Mouse (Mus musculus) brown adipose tissue, adult 24 weeks (tissue): ENCODE data around the gene Rhebl1. TPM values are rescaled to one million over a fixed set of nuclear protein-coding genes. Genes with fewer than 3 reads are reported as not detected.

Experiments used
- H3K27ac ChIP-seq: fragments of 200-500 bp; replicated peaks from 2 replicates; pipeline ENCODE4 v1.5.1; 2012; ENCODE audit warnings: low read depth, mild to moderate bottlenecking, low read length
- H3K4me1 ChIP-seq: fragments of 200-500 bp; 2 replicates; pipeline ENCODE4 v1.6.1; 2012; ENCODE audit warnings: low read length, mixed read lengths; ENCODE audit not compliant: control insufficient read depth, insufficient read depth, insufficient read length
- H3K4me3 ChIP-seq: fragments of 200-500 bp; 2 replicates; pipeline ENCODE4 v1.5.1; 2012; ENCODE audit warnings: low read depth, mild to moderate bottlenecking, low read length, moderate library complexity; ENCODE audit not compliant: insufficient read depth
- polyA plus RNA-seq: library from polyadenylated mRNA; stranded (reverse); fragments of >200 nt; gene quantifications from 2 replicates; pipeline ENCODE4 v1.2.4, GENCODE M21; 2012; ENCODE audit not compliant: missing spikeins, insufficient read depth, insufficient read length

Gene Rhebl1
- polyA plus RNA-seq, 1 experiment: not detected

DNA sequence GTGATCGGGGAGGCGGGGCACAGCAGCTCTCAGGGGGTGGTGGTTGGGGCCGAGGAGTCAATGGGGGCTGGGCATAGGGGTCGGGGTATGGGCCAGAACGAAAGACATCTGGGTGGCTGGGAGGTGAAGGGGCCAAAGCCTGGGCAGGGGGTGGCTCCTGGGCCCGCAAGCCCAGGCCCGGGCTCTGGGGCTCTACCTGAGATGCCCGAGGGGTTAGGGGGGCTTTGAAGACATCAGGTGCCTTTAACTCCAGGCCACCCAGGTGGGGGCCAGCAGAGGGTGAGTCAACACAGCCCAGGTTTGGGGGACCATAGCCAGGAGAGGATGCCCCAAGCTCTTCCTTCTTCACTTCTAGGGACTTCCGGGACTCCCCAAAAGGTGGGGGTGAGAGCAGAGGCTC lies 41.6 kb downstream of the Rhebl1 start:
- no peak overlapping the region for H3K4me3 ChIP-seq
- no peaks in the 10 kb centered on the region for H3K4me1 ChIP-seq
- no peak overlapping the region for H3K27ac ChIP-seq

DNA sequence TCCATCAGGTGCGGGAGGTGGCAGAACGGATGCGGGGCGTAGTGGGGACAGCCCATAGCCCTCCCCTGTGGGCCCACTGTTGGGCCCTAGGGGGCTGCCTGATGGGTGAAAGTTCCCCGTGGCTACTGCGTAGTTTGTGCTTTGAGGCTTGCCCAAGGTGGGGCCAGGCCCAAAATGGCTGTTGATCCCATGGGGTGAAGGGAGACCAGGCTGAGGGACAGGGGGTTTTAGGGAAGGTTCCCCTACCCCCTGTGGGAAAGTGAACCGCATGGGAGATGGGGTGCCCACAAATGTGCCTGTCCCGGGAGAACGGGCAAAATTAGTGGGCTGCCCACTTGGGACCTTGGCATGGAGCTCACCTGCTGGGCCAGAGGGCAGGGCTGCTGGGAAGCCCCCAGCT lies 42.3 kb downstream of the Rhebl1 start:
- no peaks in the 10 kb centered on the region for H3K4me1 ChIP-seq
- no peak overlapping the region for H3K27ac ChIP-seq
- no peak overlapping the region for H3K4me3 ChIP-seq

DNA sequence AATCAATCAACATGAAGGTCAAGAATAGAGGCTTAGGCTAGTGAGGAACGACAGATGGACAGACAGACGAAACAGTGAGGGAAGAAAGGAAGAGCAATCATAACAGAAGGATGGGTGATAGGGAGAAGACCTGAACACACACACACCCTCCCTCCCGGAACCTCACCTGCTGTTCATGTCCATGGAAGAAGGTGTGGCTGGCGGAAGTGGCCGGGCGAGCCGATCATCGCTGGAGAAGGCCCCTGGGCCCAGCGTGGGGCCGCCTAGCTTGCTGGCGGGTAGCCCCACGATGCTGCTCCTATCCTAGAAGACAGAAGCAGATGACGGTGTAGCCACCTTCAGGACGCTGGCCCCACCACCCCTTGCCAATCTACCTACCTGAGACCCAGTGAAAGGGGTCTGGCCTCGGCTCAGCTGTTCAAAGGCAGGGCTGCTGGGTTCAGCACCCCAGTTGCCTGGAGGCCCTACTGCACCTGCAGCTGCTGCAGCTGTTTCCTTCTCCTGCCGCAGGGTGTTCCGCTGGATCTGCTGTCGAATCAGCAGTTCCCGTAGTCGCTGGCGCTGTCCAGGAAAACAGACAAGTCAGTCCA lies 43.0 kb downstream of the Rhebl1 start:
- no peak overlapping the region for H3K27ac ChIP-seq
- no peak overlapping the region for H3K4me3 ChIP-seq
- no peaks in the 10 kb centered on the region for H3K4me1 ChIP-seq

DNA sequence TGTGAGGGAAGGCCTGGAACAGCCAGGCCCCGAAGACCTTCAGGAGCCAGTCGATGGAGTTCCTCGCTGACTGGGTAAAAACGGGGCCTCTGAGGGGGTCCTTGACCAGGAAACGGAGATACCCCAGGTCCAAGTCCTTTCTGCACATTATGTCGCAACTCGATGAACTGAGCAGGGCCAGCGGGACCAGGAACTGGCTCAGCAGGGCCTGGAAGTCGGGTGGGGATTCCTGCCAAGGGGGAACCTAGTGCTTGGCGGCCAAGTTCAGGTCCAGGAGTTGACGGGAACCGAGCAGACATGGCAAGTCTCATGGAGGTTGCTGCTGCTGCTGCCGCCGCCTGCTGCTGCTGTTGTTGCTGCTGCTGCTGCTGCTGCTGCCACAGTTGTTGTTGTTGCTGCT lies 43.7 kb downstream of the Rhebl1 start:
- Histone ChIP-seq H3K4me3 (no peak overlapping the region), H3K4me1 (no peaks in the 10 kb centered on the region), H3K27ac (no peak overlapping the region)

DNA sequence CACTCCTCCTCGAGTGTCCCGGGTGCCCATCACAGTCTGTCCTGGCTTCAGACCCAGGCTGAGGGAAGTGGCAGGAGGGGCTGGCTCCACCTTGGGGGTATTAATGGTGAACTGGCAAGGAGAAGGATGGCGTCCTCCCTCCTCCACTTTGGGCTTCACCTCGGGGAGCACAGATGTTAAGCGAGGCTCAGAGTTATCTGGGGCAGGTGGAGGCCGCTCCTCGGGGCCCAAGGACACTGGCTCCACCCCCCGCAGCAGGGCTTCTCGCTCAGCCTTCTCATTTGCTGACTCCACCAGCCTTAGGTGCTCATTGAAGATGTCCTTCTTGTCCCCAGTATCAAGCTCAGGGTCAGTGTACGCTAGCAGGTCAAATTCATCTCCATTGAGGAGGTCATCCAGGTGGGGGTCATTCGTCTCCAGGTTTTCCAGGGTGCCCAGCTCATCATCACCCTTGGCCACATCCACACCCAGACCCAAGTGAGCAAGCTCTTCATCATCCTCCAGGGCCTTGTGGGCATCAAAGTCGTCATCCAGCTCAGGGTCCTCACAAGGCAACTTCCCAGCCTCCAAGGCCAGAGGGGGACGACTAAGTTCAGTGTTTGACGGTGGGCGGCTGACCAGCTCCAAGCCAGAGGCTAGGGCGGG lies 44.3 kb downstream of the Rhebl1 start:
- Histone ChIP-seq H3K27ac (no peak overlapping the region), H3K4me1 (no peaks in the 10 kb centered on the region), H3K4me3 (no peak overlapping the region)

DNA sequence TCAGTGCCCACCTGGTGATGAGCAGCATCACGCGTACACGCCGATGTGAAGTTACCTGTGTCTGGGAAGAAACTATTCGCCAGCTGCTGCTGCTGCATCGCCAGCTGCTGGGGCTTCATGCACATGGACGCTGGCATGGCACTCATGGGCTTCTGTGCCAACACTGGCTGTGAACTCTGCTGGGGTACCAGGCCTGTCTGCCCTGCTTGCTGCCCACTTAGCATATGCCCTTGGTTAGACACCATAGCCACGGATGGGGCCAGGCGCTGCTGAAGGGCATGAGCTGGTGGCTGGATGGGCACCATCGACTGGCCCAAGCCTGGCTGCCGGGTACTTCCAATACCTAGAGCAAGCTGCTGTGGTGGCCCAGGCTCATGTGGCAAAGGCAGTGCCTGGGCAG lies 45.2 kb downstream of the Rhebl1 start:
- H3K4me3 ChIP-seq: no peak overlapping the region
- no peaks in the 10 kb centered on the region for H3K4me1 ChIP-seq
- no peak overlapping the region for H3K27ac ChIP-seq

DNA sequence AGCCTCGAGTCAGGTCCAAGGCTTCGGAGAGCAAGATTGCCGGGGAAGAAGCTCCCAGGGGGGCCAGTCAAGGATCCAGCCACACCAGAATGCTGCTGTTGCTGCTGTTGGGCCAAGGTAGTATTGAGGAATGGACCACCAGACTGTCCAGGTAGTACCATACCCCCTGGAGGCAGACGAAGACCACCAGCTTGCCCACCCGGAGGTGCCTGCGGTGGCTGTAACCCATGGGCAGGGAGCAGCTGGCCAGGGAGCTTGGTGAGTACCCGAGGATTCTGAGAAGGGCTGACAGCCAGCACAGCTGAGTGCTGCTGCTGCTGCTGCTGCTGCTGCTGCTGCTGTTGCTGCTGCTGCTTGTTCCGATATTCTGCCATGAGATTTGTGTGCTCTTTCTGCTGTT lies 48.2 kb downstream of the Rhebl1 start:
- no peaks in the 10 kb centered on the region for H3K4me1 ChIP-seq
- H3K4me3 ChIP-seq: no peak overlapping the region
- H3K27ac ChIP-seq: no peak overlapping the region

DNA sequence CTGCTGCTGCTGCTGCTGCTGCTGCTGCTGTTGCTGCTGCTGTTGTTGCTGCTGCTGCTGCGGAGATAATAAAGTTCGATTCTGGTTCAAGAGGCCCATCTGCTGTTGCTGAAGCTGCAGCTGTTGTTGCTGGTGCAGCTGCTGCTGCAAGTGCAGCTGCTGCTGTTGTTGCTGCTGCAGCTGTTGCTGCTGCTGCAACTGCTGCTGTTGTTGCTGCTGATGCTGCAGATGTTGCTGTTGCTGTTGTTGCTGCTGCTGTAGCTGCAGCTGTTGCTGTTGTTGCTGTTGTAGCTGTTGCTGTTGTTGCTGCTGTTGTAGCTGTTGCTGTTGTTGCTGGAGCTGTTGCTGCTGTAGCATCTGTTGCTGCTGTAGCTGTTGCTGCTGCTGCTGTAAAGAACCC lies 49.2 kb downstream of the Rhebl1 start:
- H3K27ac ChIP-seq: no peak overlapping the region
- no peaks in the 10 kb centered on the region for H3K4me1 ChIP-seq
- no peak overlapping the region for H3K4me3 ChIP-seq

DNA sequence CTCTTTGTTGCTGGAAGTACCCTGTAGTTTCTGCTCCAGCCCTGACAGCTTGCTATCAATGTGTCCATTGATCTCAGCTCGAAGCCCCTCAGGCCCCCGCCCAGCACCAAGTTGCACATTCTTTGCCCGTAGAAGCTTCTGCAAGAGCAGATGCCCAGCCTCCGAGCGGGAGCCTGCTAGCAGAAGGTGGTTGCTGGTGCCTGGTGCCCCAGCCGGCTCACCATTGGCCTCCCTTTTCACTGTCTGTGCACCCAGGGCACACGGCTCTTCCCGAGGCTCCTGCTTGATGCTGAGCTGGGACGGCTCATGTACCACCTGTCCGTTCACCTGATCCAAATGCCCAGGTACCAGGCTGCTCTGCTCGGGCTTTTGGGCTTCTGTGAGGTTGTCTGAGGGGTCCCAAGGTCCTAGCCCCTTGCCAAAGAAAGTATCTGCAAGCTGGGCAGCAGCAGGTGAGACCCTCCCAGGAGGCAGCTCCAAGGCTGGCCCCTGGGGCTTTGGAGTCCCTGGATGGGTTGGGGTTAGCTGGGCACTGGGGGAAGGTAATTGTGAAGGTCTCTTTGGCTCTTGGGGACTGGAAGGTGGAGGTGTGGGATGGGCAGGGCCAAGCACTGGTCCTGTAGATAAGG lies 50.6 kb downstream of the Rhebl1 start:
- Histone ChIP-seq H3K4me1 (no peaks in the 10 kb centered on the region), H3K27ac (no peak overlapping the region), H3K4me3 (no peak overlapping the region)

DNA sequence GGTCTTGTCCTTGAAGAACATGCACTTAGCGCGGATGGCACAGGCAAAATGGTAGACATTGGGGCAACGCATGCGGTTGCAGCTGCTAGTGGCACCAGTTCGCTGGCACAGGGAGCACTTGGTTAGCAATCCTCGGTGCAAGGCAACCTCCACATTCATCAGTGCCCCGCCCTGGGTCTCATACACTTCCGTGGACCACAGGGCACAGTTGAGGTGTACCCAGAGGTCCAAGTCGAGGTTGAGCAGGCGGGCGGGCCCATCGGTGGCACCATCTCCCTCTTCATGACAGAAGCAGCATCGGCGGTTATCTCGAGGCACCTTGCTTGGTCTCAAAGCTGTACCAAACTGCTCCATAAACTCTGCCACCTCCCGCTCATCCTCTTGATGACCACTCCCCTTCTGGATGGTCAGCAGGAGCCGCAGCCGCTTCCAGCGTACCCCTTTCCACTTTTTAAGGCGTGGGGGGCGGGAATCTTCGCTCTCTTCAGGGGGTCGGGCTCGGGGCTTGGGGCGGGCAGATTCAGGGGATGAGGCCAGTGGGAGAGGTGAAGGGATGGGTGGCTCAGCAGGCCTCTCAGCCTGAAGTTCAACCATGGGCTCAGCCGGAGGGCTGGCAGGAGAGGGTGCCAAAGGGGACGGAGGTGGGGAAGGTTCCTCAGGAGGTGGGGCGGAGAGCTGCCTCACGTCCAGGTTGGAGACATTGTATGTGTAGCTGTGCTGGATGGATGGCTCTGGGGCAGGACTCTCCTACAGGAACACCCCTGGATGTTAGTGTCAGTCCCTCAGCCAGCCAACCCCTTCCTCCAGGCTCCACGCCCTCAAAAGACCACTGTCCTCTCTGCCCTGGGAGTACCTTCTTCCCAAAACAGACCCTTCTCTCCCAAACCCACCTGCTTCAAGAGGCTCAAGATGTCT lies 54.4 kb downstream of the Rhebl1 start:
- Histone ChIP-seq H3K4me3 (no peak overlapping the region), H3K27ac (no peak overlapping the region), H3K4me1 (no peaks in the 10 kb centered on the region)

DNA sequence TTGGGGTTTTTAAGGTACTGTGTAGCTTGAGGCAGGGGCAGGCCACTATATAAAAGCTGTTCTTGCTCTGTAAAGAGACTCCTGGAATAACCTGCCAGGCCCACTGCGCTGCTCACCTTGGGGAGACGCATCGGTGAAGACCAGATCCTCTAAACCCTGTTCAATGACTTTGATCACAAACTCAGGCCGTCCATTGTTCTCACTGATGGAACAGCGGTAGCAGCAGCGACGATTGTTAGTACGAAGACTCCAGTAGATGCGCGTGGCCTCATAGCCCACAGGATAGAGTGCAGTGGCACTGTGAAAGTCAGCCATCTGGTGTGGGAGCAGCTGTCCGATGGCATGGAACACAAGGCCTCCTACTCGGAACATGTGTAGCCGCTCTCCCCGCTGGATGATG lies 55.2 kb downstream of the Rhebl1 start:
- no peak overlapping the region for H3K27ac ChIP-seq
- no peak overlapping the region for H3K4me3 ChIP-seq
- H3K4me1 ChIP-seq: no peaks in the 10 kb centered on the region

DNA sequence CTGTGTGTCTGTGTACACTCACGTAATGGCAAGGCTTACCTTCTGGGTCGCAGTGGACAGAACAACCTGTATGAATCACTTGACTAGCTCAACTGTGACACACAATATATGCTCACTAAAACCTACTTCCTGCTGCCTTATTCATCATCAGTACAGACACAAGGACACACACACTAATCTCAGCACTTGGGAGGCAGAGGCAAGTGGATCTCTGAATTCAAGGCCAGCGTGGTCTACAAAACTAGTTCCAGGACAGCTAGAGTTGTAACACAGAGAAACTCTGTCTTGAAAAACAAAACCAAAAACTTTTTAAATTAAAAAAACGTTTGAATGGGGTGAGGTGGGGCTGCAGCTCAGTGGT lies 56.6 kb downstream of the Rhebl1 start:
- H3K4me1 ChIP-seq: no peaks in the 10 kb centered on the region
- H3K27ac ChIP-seq: no peak overlapping the region
- H3K4me3 ChIP-seq: no peak overlapping the region

DNA sequence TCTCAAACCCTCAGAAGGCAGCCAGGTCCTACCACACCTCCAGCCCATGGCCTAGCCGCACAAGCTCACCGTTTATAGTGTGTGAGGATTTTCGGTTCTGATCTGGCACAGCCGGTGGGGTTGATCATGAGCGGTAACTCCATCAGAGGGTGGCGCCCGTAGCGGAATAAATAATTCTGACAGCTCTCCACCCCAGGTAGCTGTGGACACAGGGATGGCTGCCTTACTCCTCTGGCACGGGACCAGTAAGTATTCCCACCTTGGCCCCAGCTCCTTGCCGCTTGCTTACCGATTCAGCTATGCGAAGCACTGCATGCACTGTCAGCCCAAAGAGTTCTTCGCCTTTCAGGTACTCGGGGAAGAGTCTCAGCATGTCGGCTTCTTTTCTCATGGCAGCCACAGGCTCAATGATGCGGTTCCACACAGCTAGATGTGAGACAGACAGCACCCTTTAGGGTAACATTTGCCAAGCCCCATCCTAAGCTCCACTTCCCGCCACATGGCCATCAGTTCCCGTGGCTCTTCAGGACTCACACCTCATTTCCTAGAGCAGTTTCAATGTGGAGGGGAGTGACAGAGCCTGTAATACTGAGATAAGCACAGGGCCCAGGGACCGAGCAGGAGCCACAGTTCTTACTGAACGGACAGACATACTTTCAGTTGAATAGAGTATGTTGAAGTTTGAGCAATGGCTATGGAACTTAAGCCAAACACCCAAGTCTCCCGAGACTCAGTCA lies 57.2 kb downstream of the Rhebl1 start:
- Histone ChIP-seq H3K4me3 (no peak overlapping the region), H3K27ac (no peak overlapping the region), H3K4me1 (no peaks in the 10 kb centered on the region)

DNA sequence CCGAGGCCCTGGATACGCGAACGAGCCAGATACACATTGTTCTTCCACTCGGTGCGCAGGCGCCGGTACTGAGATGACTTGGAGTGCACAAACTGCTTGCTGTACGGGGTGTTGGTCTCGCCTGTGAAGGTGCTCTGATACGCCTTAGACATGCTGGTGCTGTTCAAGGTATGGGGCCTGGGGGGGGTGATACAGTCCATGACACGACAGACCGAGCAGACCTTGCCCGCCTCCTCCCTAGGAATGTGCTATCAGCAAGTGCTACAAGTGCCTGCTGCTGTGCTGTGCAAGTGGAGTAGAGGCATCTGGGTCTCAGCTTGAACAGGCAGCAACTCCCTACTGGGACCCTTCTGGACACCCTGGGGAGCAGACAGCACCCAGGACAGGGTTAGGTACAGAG lies 59.0 kb downstream of the Rhebl1 start:
- no peak overlapping the region for H3K27ac ChIP-seq

DNA sequence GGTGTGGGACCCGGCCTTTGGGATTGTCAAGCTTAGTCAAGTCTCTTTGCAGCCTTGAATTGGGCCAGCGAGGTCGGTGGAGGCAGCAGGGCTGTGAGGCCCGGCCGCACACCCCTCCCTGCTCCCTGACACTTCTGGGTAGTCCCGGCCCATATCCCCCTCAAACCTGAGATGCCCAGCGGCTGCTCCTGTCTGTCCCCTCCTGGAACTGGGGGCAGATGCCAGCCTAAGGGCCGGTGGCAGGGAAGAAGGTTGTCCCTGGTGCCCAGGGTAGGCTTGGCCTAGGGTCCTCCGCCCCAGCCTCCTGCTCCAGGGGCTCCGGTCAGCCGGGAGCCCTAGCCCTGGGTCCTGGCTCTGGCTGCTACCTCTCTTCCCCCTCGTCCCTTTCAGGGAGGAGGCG lies 60.3 kb downstream of the Rhebl1 start:
- Histone ChIP-seq H3K4me1 (no peaks in the 10 kb centered on the region), H3K27ac (no peak overlapping the region), H3K4me3 (no peak overlapping the region)

More for the DNA sequence above, 59.0 kb downstream of the Rhebl1 start:
- no peak overlapping the region for H3K4me3 ChIP-seq
- H3K4me1 ChIP-seq: no peaks in the 10 kb centered on the region
